Mouse (Mus musculus) lung, adult 2 months (tissue): ENCODE data around the gene E2f3.

ENCODE experiments used
- CTCF ChIP-seq: fragments of 200-500 bp; IDR thresholded peaks from 2 replicates; pipeline ENCODE4 v1.5.1; 2011; ENCODE audit warnings: mild to moderate bottlenecking, low read length, control low read depth; ENCODE audit not compliant: insufficient read depth
- POLR2A ChIP-seq: fragments of 200-500 bp; IDR thresholded peaks from 2 replicates; pipeline ENCODE4 v1.6.1; 2011; ENCODE audit warnings: low read depth, mild to moderate bottlenecking, control low read depth, low read length, borderline replicate concordance; ENCODE audit errors: extremely low read depth

- TF ChIP-seq CTCF, result no peak
- TF ChIP-seq POLR2A, result no peak
These were observed 47.1 kb downstream of the E2f3 start for GRCm38 (mm10) chr13:29938776-29939175.
